Mouse (Mus musculus) thymus, postnatal 36 days (tissue): ENCODE results near the gene Trp53i13.

Source experiments
- DNase-seq, 2 experiments: peaks; one replicate each; pipeline ENCODE4 v3.0.0; 2022; ENCODE audit warnings: mixed read lengths in 2 of 2

The Trp53i13 gene

DNA sequence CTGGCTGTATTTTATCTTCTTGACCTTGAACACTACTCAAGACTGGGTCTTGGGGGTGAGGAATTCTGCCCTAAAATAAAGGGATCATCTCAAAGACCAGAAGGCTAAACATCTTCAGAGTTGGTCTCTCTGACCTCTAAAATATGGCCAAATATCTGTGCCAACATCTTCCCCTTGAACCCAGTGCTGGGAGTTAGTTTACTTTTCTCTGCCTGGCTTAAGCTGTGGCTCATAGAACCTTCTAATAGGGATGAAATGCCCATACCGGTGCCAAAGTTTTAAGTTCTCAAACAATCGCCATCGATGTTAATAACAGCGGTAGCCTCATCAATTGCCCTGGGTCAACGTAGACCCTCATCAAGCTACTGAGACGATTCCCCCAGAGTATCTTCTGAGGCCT, 53.9 kb downstream of the Trp53i13 start:
- DNase-seq = no peak
